Mouse (Mus musculus) heart, postnatal 0 days (tissue): ENCODE results near the gene Nacc1. TPM values are rescaled to one million over a fixed set of nuclear protein-coding genes. Genes with fewer than 3 reads are reported as not detected.

ENCODE experiments used
- ATAC-seq: fragments of 200-750 bp; cut with Nextera tagmentation; 2 replicates; pipeline ENCODE4 v1.8.0; 2017; ENCODE audit warnings: low read depth, moderate number of reproducible peaks, moderate library complexity; ENCODE audit not compliant: insufficient read depth
- DNase-seq: peaks from one replicate; pipeline ENCODE4 v3.0.0-alpha.2; 2016; ENCODE audit warnings: low spot score
- H3K27ac ChIP-seq: fragments of 300-500 bp; sonication (generic); 2 replicates; pipeline ENCODE4 v1.5.1; 2014; ENCODE audit warnings: low read depth, mild to moderate bottlenecking
- H3K27me3 ChIP-seq: fragments of 300-500 bp; sonication (generic); 2 replicates; pipeline ENCODE4 v1.6.1; 2014; ENCODE audit warnings: low read length, mixed read lengths; ENCODE audit not compliant: control insufficient read depth, insufficient read depth
- H3K36me3 ChIP-seq: fragments of 300-500 bp; sonication (generic); replicated peaks from 2 replicates; pipeline ENCODE4 v1.6.1; 2014; ENCODE audit warnings: low read length, mixed read lengths; ENCODE audit not compliant: control insufficient read depth, insufficient read depth
- H3K4me1 ChIP-seq: fragments of 300-500 bp; sonication (generic); 2 replicates; pipeline ENCODE4 v1.6.1; 2014; ENCODE audit warnings: antibody characterized with exemption; ENCODE audit not compliant: control insufficient read depth, insufficient read depth
- H3K4me2 ChIP-seq: fragments of 300-500 bp; sonication (generic); 2 replicates; pipeline ENCODE4 v1.6.1; 2014; ENCODE audit warnings: low read depth, mild to moderate bottlenecking, low read length, moderate library complexity
- H3K4me3 ChIP-seq: fragments of 300-500 bp; sonication (generic); 2 replicates; pipeline ENCODE4 v1.5.1; 2014; ENCODE audit warnings: low read depth, low read length
- H3K9ac ChIP-seq: fragments of 300-500 bp; sonication (generic); replicated peaks from 2 replicates; pipeline ENCODE4 v1.6.1; 2014; ENCODE audit warnings: low read depth, low read length, mixed read lengths
- H3K9me3 ChIP-seq: fragments of 300-500 bp; sonication (generic); replicated peaks from 2 replicates; pipeline ENCODE4 v1.6.1; 2016; ENCODE audit warnings: low read length; ENCODE audit not compliant: control insufficient read depth
- CTCF ChIP-seq: IDR thresholded peaks from 2 replicates; pipeline ENCODE4 v1.5.1; 2016; ENCODE audit warnings: antibody characterized with exemption, control low read depth, low read depth
- EP300 ChIP-seq: IDR thresholded peaks from 2 replicates; pipeline ENCODE4 v1.6.1; 2016; ENCODE audit warnings: antibody characterized with exemption, low read depth
- WGBS: fragments of 180-500 bp; shearing (Covaris S2); extraction: QIAGEN DNeasy Blood & Tissue Kit; methylation state at CpG from one replicate; pipeline ENCODE4 v1.1.7; 2014; 5-methylcytosine and 5-hydroxymethylcytosine counted together
- polyA plus RNA-seq: library from polyadenylated mRNA; unstranded; fragments of >200 nt; fragmentation: Nextera tagmentation; extraction: Ambion mirVana; gene quantifications from 2 replicates; pipeline ENCODE4 v1.2.1, GENCODE M21; 2015
- total RNA-seq: library from RNA; depleted of rRNA; stranded (reverse); fragments of >200 nt; gene quantifications from 2 replicates; pipeline ENCODE4 v1.2.3, GENCODE M21; 2014; ENCODE audit warnings: low replicate concordance

Gene Nacc1
- total and polyA plus RNA-seq, 2 experiments from 2014 or later = 6.9 to 68.0 TPM

DNA sequence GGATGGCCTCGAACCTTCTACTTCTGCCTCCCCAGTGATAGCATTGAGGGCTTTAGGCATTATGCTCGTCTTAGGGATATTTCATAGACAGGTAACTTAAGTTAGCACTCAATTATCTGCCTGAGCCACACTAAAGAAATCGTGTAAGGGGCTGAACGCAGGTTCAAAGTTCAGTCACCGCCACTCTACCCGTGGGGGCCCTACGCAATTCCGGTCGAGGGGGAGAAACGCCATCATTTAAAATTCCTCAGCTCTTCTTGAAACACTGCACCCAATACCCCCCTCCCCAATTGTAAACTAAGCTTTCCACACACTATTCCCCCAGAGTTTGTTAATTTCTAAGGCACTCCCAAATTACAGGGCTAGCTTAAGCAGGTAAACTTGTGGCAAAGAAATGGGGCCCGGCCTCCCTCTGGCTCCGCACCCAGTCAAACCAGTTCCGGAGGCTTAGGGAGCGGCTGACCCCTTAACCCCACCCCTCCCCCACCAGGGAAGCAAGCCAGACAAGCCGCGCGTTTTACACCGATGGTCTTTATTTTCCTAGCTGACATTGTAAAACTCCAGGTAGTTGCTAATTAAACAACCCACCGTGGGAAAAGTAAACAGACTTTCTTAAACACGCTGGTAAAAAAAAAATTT lies 26.7 kb downstream of the Nacc1 start:
- Histone ChIP-seq H3K4me2 (peak overlapping the region; percentile 86), H3K27ac (peak overlapping the region; percentile 93), H3K4me1 (peaks cover 14% of the 10 kb centered on the region), H3K9ac (peak overlapping the region; percentile 88), H3K36me3 (no peaks in the 10 kb centered on the region), H3K9me3 (no peaks in the 10 kb centered on the region), H3K27me3 (no peaks in the 10 kb centered on the region), H3K4me3 (peak overlapping the region; percentile 76)
- TF ChIP-seq EP300 (no peak), CTCF (no peak)
- no peak for DNase-seq
- ATAC-seq = no peak
- WGBS = 7% methylated on average over 20 of the region's 20 CpGs

DNA sequence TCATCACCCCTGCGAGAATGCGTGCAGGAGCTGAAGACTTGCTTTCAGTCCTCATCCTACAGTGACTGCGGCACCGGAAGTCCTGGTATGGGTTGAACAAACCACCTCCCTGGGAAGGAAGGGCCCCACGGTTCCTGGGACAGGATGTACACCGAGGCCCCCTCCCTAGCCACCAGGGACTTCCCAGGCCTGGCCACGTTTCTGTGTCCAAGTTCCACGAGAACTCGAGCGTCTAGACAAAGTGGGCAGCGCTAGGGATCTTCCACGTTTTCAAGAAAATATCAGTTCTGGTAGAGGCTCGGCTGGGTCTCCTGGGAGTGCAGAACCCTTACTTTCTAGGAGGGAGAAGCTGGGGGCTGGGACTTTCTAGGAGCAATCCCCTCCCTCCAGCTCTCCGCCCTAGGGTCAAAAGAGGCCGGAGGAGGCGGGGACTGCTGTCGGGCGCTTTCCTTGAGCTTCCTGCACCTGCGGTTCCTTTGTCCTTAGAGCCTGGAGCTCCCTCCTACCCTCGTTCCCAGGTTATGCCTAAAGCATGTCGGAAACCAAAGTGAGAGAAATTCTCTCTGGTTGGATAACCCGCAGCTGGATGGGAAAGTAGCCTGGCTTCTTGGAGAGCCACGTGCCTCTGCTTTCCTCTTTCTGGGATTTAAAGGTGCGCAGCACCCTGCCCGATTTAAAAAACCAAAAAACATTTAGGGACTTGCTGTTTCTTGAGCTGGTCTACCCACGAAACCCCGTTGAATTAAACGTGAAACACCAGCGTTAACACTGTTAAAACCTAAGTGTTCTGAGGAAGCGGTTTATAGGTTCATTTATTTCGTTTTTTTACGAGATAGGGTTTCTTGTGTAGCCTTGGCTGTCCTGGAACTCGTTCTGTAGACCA lies 27.5 kb downstream of the Nacc1 start:
- peak overlapping the region; percentile 86 for H3K4me2 ChIP-seq
- peak; percentile 77 for DNase-seq
- peaks cover 16% of the 10 kb centered on the region; the same call in 1 of the 2 replicates for H3K4me1 ChIP-seq
- peak; percentile 28 for ATAC-seq
- H3K9me3 ChIP-seq = no peaks in the 10 kb centered on the region
- no peaks in the 10 kb centered on the region for H3K36me3 ChIP-seq
- H3K4me3 ChIP-seq = peak overlapping the region; percentile 76
- WGBS = 5% methylated on average over 33 of the region's 33 CpGs
- TF ChIP-seq CTCF (no peak), EP300 (0 out of 2 replicates have a peak, but pooled peaks have one; percentile 28)
- H3K27ac ChIP-seq = peak overlapping the region; percentile 93
- H3K27me3 ChIP-seq = no peaks in the 10 kb centered on the region
- H3K9ac ChIP-seq = peak overlapping the region; percentile 88

DNA sequence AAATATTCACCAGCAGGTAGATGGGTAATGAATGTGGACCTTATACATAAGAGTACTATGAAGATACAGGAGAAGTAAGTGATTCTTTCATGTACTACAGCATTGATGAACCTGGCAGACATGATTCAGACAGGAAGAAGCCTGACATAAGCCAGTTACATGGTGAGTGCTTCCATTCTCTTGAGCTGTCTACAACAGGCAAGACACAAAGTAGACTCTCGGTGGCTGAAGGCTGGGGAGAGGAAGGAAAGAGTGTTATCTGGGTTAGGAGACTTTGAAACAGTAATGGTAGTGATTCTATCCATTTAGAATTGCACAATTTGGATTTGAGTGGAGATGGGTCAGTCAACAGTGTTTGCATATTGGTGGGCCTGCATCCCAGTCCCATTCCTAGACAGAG lies 28.7 kb downstream of the Nacc1 start:
- Histone ChIP-seq H3K4me2 (no peak overlapping the region), H3K4me1 (peaks cover 17% of the 10 kb centered on the region; the same call in 1 of the 2 replicates), H3K27ac (peak overlapping the region; percentile 93), H3K27me3 (no peaks in the 10 kb centered on the region), H3K9ac (no peak overlapping the region), H3K4me3 (no peak overlapping the region), H3K9me3 (no peaks in the 10 kb centered on the region), H3K36me3 (no peaks in the 10 kb centered on the region)
- 53% methylated on average over 1 of the region's 1 CpGs for WGBS
- TF ChIP-seq CTCF (no peak), EP300 (no peak)
- ATAC-seq (no peak), DNase-seq (no peak)

DNA sequence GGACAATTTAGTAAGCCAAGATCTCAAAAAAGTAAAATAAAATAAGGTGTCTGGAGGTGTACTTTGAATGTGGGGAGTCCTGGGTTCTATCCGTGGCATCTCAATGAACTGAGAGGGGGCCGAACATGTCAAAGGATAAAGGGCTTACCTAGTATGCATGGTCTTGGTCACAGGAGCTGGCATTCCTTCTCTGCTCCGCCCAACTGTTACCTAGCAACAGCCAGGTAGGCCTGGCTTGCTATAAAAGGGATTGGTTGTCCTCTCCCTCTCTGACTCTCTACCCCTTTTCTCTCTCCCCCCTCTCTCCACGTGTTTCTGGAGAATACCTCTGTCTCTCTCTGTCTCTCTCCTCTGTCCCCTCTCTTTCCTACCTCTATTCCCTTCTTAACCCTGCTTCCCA lies 30.0 kb downstream of the Nacc1 start:
- ATAC-seq = no peak
- no peaks in the 10 kb centered on the region for H3K36me3 ChIP-seq
- H3K27ac ChIP-seq = peak overlapping the region; percentile 87
- no peak overlapping the region for H3K9ac ChIP-seq
- no peak overlapping the region for H3K4me3 ChIP-seq
- H3K9me3 ChIP-seq = no peaks in the 10 kb centered on the region
- 76% methylated on average over 4 of the region's 4 CpGs for WGBS
- no peaks in the 10 kb centered on the region for H3K27me3 ChIP-seq
- H3K4me2 ChIP-seq = no peak overlapping the region
- DNase-seq = no peak
- TF ChIP-seq EP300 (no peak), CTCF (no peak)
- peaks cover 13% of the 10 kb centered on the region; the same call in 1 of the 2 replicates for H3K4me1 ChIP-seq

DNA sequence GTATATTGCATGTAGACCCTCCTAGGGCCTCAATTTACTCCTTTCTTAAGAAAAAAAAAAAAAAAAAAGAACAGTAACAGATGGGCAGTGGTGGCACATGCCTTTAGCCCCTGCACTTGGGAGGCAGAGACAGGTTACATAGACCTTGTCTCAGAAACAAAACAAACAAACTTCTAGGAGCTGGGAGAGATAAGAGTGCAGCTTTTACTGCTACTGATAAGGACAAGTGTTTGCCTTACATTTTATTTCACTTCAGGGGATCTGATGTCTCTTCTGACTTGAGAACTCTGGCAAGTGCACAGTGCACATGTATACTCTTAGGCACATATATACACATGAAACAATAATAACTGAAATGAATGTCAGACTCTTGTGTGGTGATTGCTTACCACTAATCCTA lies 30.5 kb downstream of the Nacc1 start:
- Histone ChIP-seq H3K9me3 (no peaks in the 10 kb centered on the region), H3K9ac (no peak overlapping the region), H3K4me3 (peak overlapping the region; percentile 40; the same call in 1 of the 2 replicates), H3K4me2 (peak overlapping the region; percentile 59), H3K27me3 (no peaks in the 10 kb centered on the region), H3K4me1 (peaks cover 13% of the 10 kb centered on the region; the same call in 1 of the 2 replicates), H3K36me3 (no peaks in the 10 kb centered on the region), H3K27ac (peak overlapping the region; percentile 87)
- ATAC-seq (no peak), DNase-seq (no peak)
- no peak for TF ChIP-seq CTCF
- TF ChIP-seq EP300 = no peak
